Mouse (Mus musculus) liver, embryonic 12.5 days (tissue): ENCODE data around the gene Foxp1. TPM values are rescaled to one million over a fixed set of nuclear protein-coding genes. Genes with fewer than 3 reads are reported as not detected.

ENCODE experiments used
- ATAC-seq: fragments of 200-750 bp; cut with Nextera tagmentation; 2 replicates; pipeline ENCODE4 v1.8.0; 2017; ENCODE audit warnings: moderate number of reproducible peaks, mild to moderate bottlenecking, moderate library complexity
- H3K27ac ChIP-seq: fragments of 300-500 bp; sonication (generic); 2 replicates; pipeline ENCODE4 v1.5.1; 2016; ENCODE audit warnings: mild to moderate bottlenecking
- H3K27me3 ChIP-seq: fragments of 300-500 bp; sonication (generic); replicated peaks from 2 replicates; pipeline ENCODE4 v1.6.1; 2016; ENCODE audit warnings: mild to moderate bottlenecking, moderate library complexity
- H3K36me3 ChIP-seq: fragments of 300-500 bp; sonication (generic); 2 replicates; pipeline ENCODE4 v1.6.1; 2016; ENCODE audit warnings: mild to moderate bottlenecking, moderate library complexity
- H3K4me1 ChIP-seq: fragments of 300-500 bp; sonication (generic); 2 replicates; pipeline ENCODE4 v1.6.1; 2016
- H3K4me2 ChIP-seq: fragments of 300-500 bp; sonication (generic); 2 replicates; pipeline ENCODE4 v1.6.1; 2016; ENCODE audit warnings: mild to moderate bottlenecking, moderate library complexity
- H3K4me3 ChIP-seq: fragments of 300-500 bp; sonication (generic); 2 replicates; pipeline ENCODE4 v1.5.1; 2016; ENCODE audit warnings: mild to moderate bottlenecking, moderate library complexity
- H3K9ac ChIP-seq: fragments of 300-500 bp; sonication (generic); 2 replicates; pipeline ENCODE4 v1.6.1; 2016; ENCODE audit warnings: mild to moderate bottlenecking, moderate library complexity
- H3K9me3 ChIP-seq: fragments of 300-500 bp; sonication (generic); replicated peaks from 2 replicates; pipeline ENCODE4 v1.6.1; 2016; ENCODE audit warnings: mild to moderate bottlenecking, moderate library complexity
- WGBS: fragments of 180-500 bp; shearing (Covaris S2); methylation state at CpG from one replicate; pipeline ENCODE4 v1.1.7; 2016; ENCODE audit not compliant: insufficient replicate concordance; 5-methylcytosine and 5-hydroxymethylcytosine counted together
- polyA plus RNA-seq: library from polyadenylated mRNA; unstranded; fragments of >200 nt; fragmentation: Nextera tagmentation; extraction: Ambion mirVana; gene quantifications from 2 replicates; pipeline ENCODE4 v1.2.1, GENCODE M21; 2016

The Foxp1 gene
- polyA plus RNA-seq, 1 experiment from 2014 or later, result 25.5 TPM

GRCm38 (mm10) chr6:99029438-99029837, 493.1 kb downstream of the Foxp1 start:
- H3K4me3 ChIP-seq, result no peak overlapping the region
- no peaks in the 10 kb centered on the region for H3K36me3 ChIP-seq
- H3K9me3 ChIP-seq, result no peaks in the 10 kb centered on the region
- 42% methylated on average over 5 of the region's 5 CpGs for WGBS
- no peak overlapping the region for H3K27ac ChIP-seq
- H3K4me2 ChIP-seq, result no peak overlapping the region
- no peak overlapping the region for H3K9ac ChIP-seq
- H3K27me3 ChIP-seq, result peaks cover 23% of the 10 kb centered on the region
- ATAC-seq, result no peak
- H3K4me1 ChIP-seq, result peaks cover 42% of the 10 kb centered on the region

GRCm38 (mm10) chr6:99028989-99029305, 493.6 kb downstream of the Foxp1 start:
- Histone ChIP-seq H3K4me1 (peaks cover 46% of the 10 kb centered on the region), H3K9ac (peak overlapping the region; percentile 70), H3K36me3 (no peaks in the 10 kb centered on the region), H3K4me3 (peak overlapping the region; percentile 62), H3K27ac (peak overlapping the region; percentile 69; the same call in 1 of the 2 replicates), H3K4me2 (peak overlapping the region; percentile 82), H3K9me3 (no peaks in the 10 kb centered on the region), H3K27me3 (peaks cover 23% of the 10 kb centered on the region)
- no peak for ATAC-seq
- 9% methylated on average over 6 of the region's 6 CpGs for WGBS

- H3K4me2 ChIP-seq, result peak overlapping the region; percentile 82
- WGBS, result under 1% methylated on average over 82 of the region's 87 CpGs
Observed at GRCm38 (mm10) chr6:99028161-99028988, 494.1 kb downstream of the Foxp1 start.

GRCm38 (mm10) chr6:99027542-99028160, 494.9 kb downstream of the Foxp1 start:
- ATAC-seq, result peak; percentile 22; the same call in 1 of the 2 replicates
- peak overlapping the region; percentile 82 for H3K4me2 ChIP-seq
- peak overlapping the region; percentile 70 for H3K9ac ChIP-seq
- H3K9me3 ChIP-seq, result no peaks in the 10 kb centered on the region
- H3K4me1 ChIP-seq, result peaks cover 42% of the 10 kb centered on the region
- H3K27ac ChIP-seq, result peak overlapping the region; percentile 69
- WGBS, result 2% methylated on average over 19 of the region's 22 CpGs
- peak overlapping the region; percentile 62 for H3K4me3 ChIP-seq
- H3K27me3 ChIP-seq, result peaks cover 23% of the 10 kb centered on the region
- H3K36me3 ChIP-seq, result no peaks in the 10 kb centered on the region

More at GRCm38 (mm10) chr6:99028161-99028988, 494.1 kb downstream of the Foxp1 start:
- Histone ChIP-seq H3K4me3 (peak overlapping the region; percentile 62), H3K27me3 (peaks cover 23% of the 10 kb centered on the region), H3K9ac (peak overlapping the region; percentile 70), H3K9me3 (no peaks in the 10 kb centered on the region), H3K4me1 (peaks cover 47% of the 10 kb centered on the region), H3K27ac (peak overlapping the region; percentile 69), H3K36me3 (no peaks in the 10 kb centered on the region)
- ATAC-seq, result peak; percentile 76

GRCm38 (mm10) chr6:99026635-99027541, 495.6 kb downstream of the Foxp1 start:
- no peaks in the 10 kb centered on the region for H3K36me3 ChIP-seq
- WGBS, result 8% methylated on average over 19 of the region's 19 CpGs
- ATAC-seq, result no peak
- peak overlapping the region; percentile 69 for H3K27ac ChIP-seq
- H3K4me3 ChIP-seq, result peak overlapping the region; percentile 62
- peaks cover 23% of the 10 kb centered on the region for H3K27me3 ChIP-seq
- no peaks in the 10 kb centered on the region for H3K9me3 ChIP-seq
- H3K9ac ChIP-seq, result peak overlapping the region; percentile 70
- H3K4me1 ChIP-seq, result peaks cover 42% of the 10 kb centered on the region
- peak overlapping the region; percentile 82 for H3K4me2 ChIP-seq

- 50% methylated on average over 3 of the region's 3 CpGs for WGBS
- H3K9me3 ChIP-seq, result no peaks in the 10 kb centered on the region
- no peak overlapping the region for H3K27ac ChIP-seq
- no peak for ATAC-seq
- no peak overlapping the region for H3K9ac ChIP-seq
- no peak overlapping the region for H3K4me3 ChIP-seq
- H3K4me1 ChIP-seq, result peaks cover 40% of the 10 kb centered on the region
- peak overlapping the region; percentile 31 for H3K4me2 ChIP-seq
- H3K27me3 ChIP-seq, result peaks cover 23% of the 10 kb centered on the region
- no peaks in the 10 kb centered on the region for H3K36me3 ChIP-seq
Observed at GRCm38 (mm10) chr6:99026040-99026439, 496.5 kb downstream of the Foxp1 start.

GRCm38 (mm10) chr6:99024588-99024987, 497.9 kb downstream of the Foxp1 start:
- no peak overlapping the region for H3K9ac ChIP-seq
- H3K27me3 ChIP-seq, result peaks cover 23% of the 10 kb centered on the region
- no peak overlapping the region for H3K4me3 ChIP-seq
- no peaks in the 10 kb centered on the region for H3K9me3 ChIP-seq
- no peak for ATAC-seq
- H3K4me1 ChIP-seq, result peaks cover 46% of the 10 kb centered on the region
- H3K27ac ChIP-seq, result no peak overlapping the region; the same call in 1 of the 2 replicates
- no peak overlapping the region for H3K4me2 ChIP-seq
- no peaks in the 10 kb centered on the region for H3K36me3 ChIP-seq
- 42% methylated on average over 9 of the region's 9 CpGs for WGBS

- no peak overlapping the region for H3K4me2 ChIP-seq
- no peaks in the 10 kb centered on the region for H3K9me3 ChIP-seq
- no peaks in the 10 kb centered on the region for H3K27me3 ChIP-seq
- no peak overlapping the region for H3K9ac ChIP-seq
- no peak overlapping the region for H3K27ac ChIP-seq
- no peak overlapping the region for H3K4me3 ChIP-seq
- peaks cover 30% of the 10 kb centered on the region for H3K4me1 ChIP-seq
- no peak for ATAC-seq
- WGBS, result 54% methylated on average over 12 of the region's 12 CpGs
- H3K36me3 ChIP-seq, result peaks cover 7% of the 10 kb centered on the region; the same call in 1 of the 2 replicates
Observed at GRCm38 (mm10) chr6:99020570-99021444, 501.7 kb downstream of the Foxp1 start.

GRCm38 (mm10) chr6:99019716-99020115, 502.8 kb downstream of the Foxp1 start:
- Histone ChIP-seq H3K4me1 (peaks cover 24% of the 10 kb centered on the region), H3K4me3 (no peak overlapping the region), H3K36me3 (peaks cover 16% of the 10 kb centered on the region), H3K9ac (no peak overlapping the region), H3K27me3 (no peaks in the 10 kb centered on the region), H3K4me2 (no peak overlapping the region), H3K27ac (no peak overlapping the region), H3K9me3 (no peaks in the 10 kb centered on the region)
- ATAC-seq, result no peak
- WGBS, result 74% methylated on average over 8 of the region's 8 CpGs

- no peak overlapping the region for H3K27ac ChIP-seq
Observed at GRCm38 (mm10) chr6:99019266-99019665, 503.3 kb downstream of the Foxp1 start.

More at GRCm38 (mm10) chr6:99019266-99019665, 503.3 kb downstream of the Foxp1 start:
- Histone ChIP-seq H3K4me1 (peaks cover 27% of the 10 kb centered on the region), H3K36me3 (peaks cover 21% of the 10 kb centered on the region), H3K4me3 (no peak overlapping the region), H3K27me3 (no peaks in the 10 kb centered on the region), H3K9me3 (no peaks in the 10 kb centered on the region), H3K9ac (no peak overlapping the region), H3K4me2 (no peak overlapping the region)
- no peak for ATAC-seq
- WGBS, result 80% methylated on average over 9 of the region's 9 CpGs
